Mouse (Mus musculus) frontal cortex, postnatal 10 days (tissue): ENCODE results near the gene H2al2b.
"Not testable (repeated sequence)": the region's sequence is repeated elsewhere in the genome, so short reads cannot be mapped to it uniquely, and the experiment has no call there.

Experiments used
- DNase-seq, 2 experiments: peaks; one replicate each; pipeline ENCODE4 v3.0.0; 2022; ENCODE audit warnings: low spot score in 2 of 2, mixed read lengths in 1 of 2

Gene H2al2b

DNA sequence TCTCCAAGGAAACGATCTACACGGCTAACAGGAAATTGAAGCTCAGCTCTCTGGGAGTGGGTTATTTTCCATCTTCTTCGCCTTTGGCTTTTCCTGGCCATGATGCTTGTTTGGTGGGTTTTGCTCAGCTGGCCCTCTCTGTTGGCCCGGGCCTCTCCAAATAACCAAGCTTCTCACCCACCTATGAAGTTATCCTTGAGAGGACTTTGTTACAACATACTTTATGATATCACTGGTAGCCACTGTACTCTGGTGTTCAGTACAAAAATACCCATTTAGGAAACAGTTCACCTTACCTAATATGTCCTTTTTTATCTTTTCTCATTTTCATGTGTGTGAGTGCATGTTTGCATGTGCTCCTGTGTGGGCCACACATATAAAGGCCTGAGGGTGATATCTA lies at the start of gene H2al2b:
Gene H2al2b (minus strand): TSS at position 101 of the 400 bp plus-strand sequence.
- DNase-seq, result not testable (repeated sequence)
